Mouse (Mus musculus) MEL (cell line): ENCODE measurements around the gene Wipf3. TPM values are rescaled to one million over a fixed set of nuclear protein-coding genes. Genes with fewer than 3 reads are reported as not detected.

Experiments
- DNase-seq: peaks from one replicate; pipeline ENCODE4 v3.0.0; 2011; ENCODE audit warnings: low read depth, low spot score
- H3K27ac ChIP-seq: 2 replicates; pipeline ENCODE4 v1.5.1; 2012; ENCODE audit warnings: low read depth, mild to moderate bottlenecking, control low read depth, low read length, moderate library complexity; ENCODE audit not compliant: control insufficient read depth
- H3K27me3 ChIP-seq, 2 experiments: fragments of 150-350 bp in 1 of 2; sonication (generic) in 1 of 2; 2 replicates each; pipeline ENCODE4 v1.6.1; 2012; ENCODE audit warnings: low read length in 2 of 2, mild to moderate bottlenecking in 2 of 2, improper control_type of control experiment in 1 of 2, moderate library complexity in 1 of 2; ENCODE audit not compliant: insufficient read depth in 2 of 2, control insufficient read depth in 1 of 2
- H3K36me3 ChIP-seq, 2 experiments: 2 replicates each; pipeline ENCODE4 v1.6.1; 2012 to 2014; ENCODE audit warnings: low read length in 2 of 2, improper control_type of control experiment in 1 of 2, inconsistent platforms in 1 of 2, mild to moderate bottlenecking in 1 of 2; ENCODE audit not compliant: insufficient read depth in 2 of 2, control insufficient read depth in 1 of 2
- H3K4me1 ChIP-seq, 2 experiments: fragments of 150-350 bp in 1 of 2; sonication (generic) in 1 of 2; 2 replicates each; pipeline ENCODE4 v1.6.1; 2012; ENCODE audit warnings: low read length in 2 of 2, improper control_type of control experiment in 1 of 2, mild to moderate bottlenecking in 1 of 2; ENCODE audit not compliant: insufficient read depth in 2 of 2, control insufficient read depth in 1 of 2
- H3K4me3 ChIP-seq, 2 experiments: fragments of 150-350 bp in 1 of 2; sonication (generic) in 1 of 2; 2 replicates each; pipeline ENCODE4 v1.5.1; 2012; ENCODE audit warnings: low read depth in 2 of 2, low read length in 2 of 2, mild to moderate bottlenecking in 2 of 2, moderate library complexity in 2 of 2, control low read depth in 1 of 2, improper control_type of control experiment in 1 of 2; ENCODE audit not compliant: control insufficient read depth in 1 of 2, insufficient read depth in 1 of 2
- H3K79me2 ChIP-seq: 2 replicates; pipeline ENCODE4 v1.6.1; 2012; ENCODE audit warnings: mild to moderate bottlenecking, low read length, moderate library complexity; ENCODE audit not compliant: control insufficient read depth, poor library complexity, insufficient read depth
- H3K9ac ChIP-seq: 2 replicates; pipeline ENCODE4 v1.6.1; 2012; ENCODE audit warnings: low read depth, mild to moderate bottlenecking, control low read depth, low read length, moderate library complexity; ENCODE audit not compliant: control insufficient read depth, poor library complexity, severe bottlenecking
- H3K9me3 ChIP-seq: fragments of 150-350 bp; sonication (generic); replicated peaks from 2 replicates; pipeline ENCODE4 v1.6.1; 2012; ENCODE audit warnings: mild to moderate bottlenecking, low read length, improper control_type of control experiment, moderate library complexity; ENCODE audit not compliant: insufficient read depth
- BHLHE40 ChIP-seq: IDR thresholded peaks from 2 replicates; pipeline ENCODE4 v1.6.1; 2012; ENCODE audit warnings: low read depth, mild to moderate bottlenecking, inconsistent platforms, low read length, improper control_type of control experiment, borderline replicate concordance
- CHD1 ChIP-seq: IDR thresholded peaks from 2 replicates; pipeline ENCODE4 v1.6.1; 2012; ENCODE audit warnings: low read depth, mild to moderate bottlenecking, inconsistent platforms, low read length, improper control_type of control experiment
- ELF1 ChIP-seq: IDR thresholded peaks from 2 replicates; pipeline ENCODE4 v1.6.1; 2014; ENCODE audit warnings: low read depth, mild to moderate bottlenecking, inconsistent platforms, low read length, improper control_type of control experiment, moderate library complexity
- EP300 ChIP-seq, 2 experiments: IDR thresholded peaks; 2 replicates each; pipeline ENCODE4 v1.6.1; 2011; ENCODE audit warnings: improper control_type of control experiment in 2 of 2, low read length in 2 of 2, low read depth in 1 of 2, mild to moderate bottlenecking in 1 of 2
- ETS1 ChIP-seq: IDR thresholded peaks from 2 replicates; pipeline ENCODE4 v1.6.1; 2012; ENCODE audit warnings: low read depth, mild to moderate bottlenecking, inconsistent platforms, low read length, improper control_type of control experiment, moderate library complexity
- GATA1 ChIP-seq: IDR thresholded peaks from 2 replicates; pipeline ENCODE4 v1.6.1; 2011; ENCODE audit warnings: low read depth, low read length, improper control_type of control experiment
- MAFK ChIP-seq: IDR thresholded peaks from 2 replicates; pipeline ENCODE4 v1.6.1; 2011; ENCODE audit warnings: low read depth, mild to moderate bottlenecking, low read length, improper control_type of control experiment, borderline replicate concordance
- MAX ChIP-seq: IDR thresholded peaks from 2 replicates; pipeline ENCODE4 v1.6.1; 2011; ENCODE audit warnings: low read length, improper control_type of control experiment
- MEF2A ChIP-seq: IDR thresholded peaks from 2 replicates; pipeline ENCODE4 v1.6.1; 2014; ENCODE audit warnings: low read depth, mild to moderate bottlenecking, inconsistent platforms, low read length, improper control_type of control experiment; ENCODE audit not compliant: poor library complexity, insufficient replicate concordance, severe bottlenecking; ENCODE audit errors: extremely low read depth
- MXI1 ChIP-seq: IDR thresholded peaks from 2 replicates; pipeline ENCODE4 v1.6.1; 2011; ENCODE audit warnings: mild to moderate bottlenecking, low read depth, low read length, improper control_type of control experiment
- MYB ChIP-seq: IDR thresholded peaks from 2 replicates; pipeline ENCODE4 v1.6.1; 2011; ENCODE audit warnings: mild to moderate bottlenecking, low read depth, low read length, improper control_type of control experiment
- NRF1 ChIP-seq: IDR thresholded peaks from 2 replicates; pipeline ENCODE4 v1.6.1; 2014; ENCODE audit warnings: low read depth, mild to moderate bottlenecking, inconsistent platforms, low read length, improper control_type of control experiment, moderate library complexity; ENCODE audit not compliant: poor library complexity, insufficient read depth, severe bottlenecking
- RCOR1 ChIP-seq: IDR thresholded peaks from 2 replicates; pipeline ENCODE4 v1.6.1; 2012; ENCODE audit warnings: low read depth, mild to moderate bottlenecking, inconsistent platforms, low read length, improper control_type of control experiment
- SIN3A ChIP-seq: IDR thresholded peaks from 2 replicates; pipeline ENCODE4 v1.6.1; 2012; ENCODE audit warnings: low read length, improper control_type of control experiment, inconsistent platforms
- USF1 ChIP-seq: IDR thresholded peaks from 2 replicates; pipeline ENCODE4 v1.6.1; 2014; ENCODE audit warnings: low read depth, mild to moderate bottlenecking, inconsistent platforms, low read length, improper control_type of control experiment, moderate library complexity
- USF2 ChIP-seq, 2 experiments: IDR thresholded peaks; 2 replicates each; pipeline ENCODE4 v1.6.1; 2011 to 2012; ENCODE audit warnings: improper control_type of control experiment in 2 of 2, low read length in 2 of 2, borderline replicate concordance in 1 of 2, inconsistent platforms in 1 of 2, low read depth in 1 of 2, mild to moderate bottlenecking in 1 of 2; ENCODE audit not compliant: insufficient read depth in 1 of 2
- ZC3H11A ChIP-seq: IDR thresholded peaks from 2 replicates; pipeline ENCODE4 v1.6.1; 2012; ENCODE audit warnings: low read depth, mild to moderate bottlenecking, inconsistent platforms, low read length, improper control_type of control experiment
- ZKSCAN1 ChIP-seq: IDR thresholded peaks from 2 replicates; pipeline ENCODE4 v1.6.1; 2012; ENCODE audit warnings: low read depth, mild to moderate bottlenecking, inconsistent platforms, low read length, improper control_type of control experiment, moderate library complexity
- polyA plus RNA-seq, 2 experiments: library from polyadenylated mRNA; stranded (reverse) in 1 of 2; unstranded in 1 of 2; fragments of >175 nt in 1 of 2; fragments of >200 nt in 1 of 2; gene quantifications; 2 replicates each; pipeline versions ENCODE4 v1.2.1 to v1.2.4; 2012; ENCODE audit warnings: low replicate concordance in 2 of 2, low read depth in 1 of 2; ENCODE audit not compliant: insufficient read length in 2 of 2, insufficient read depth in 1 of 2, missing spikeins in 1 of 2
- total RNA-seq: library from RNA; depleted of rRNA; stranded (reverse); fragments of 300-350 nt; gene quantifications from 2 replicates; pipeline ENCODE4 v1.2.3, GENCODE M21; 2012

The Wipf3 gene
- total and polyA plus RNA-seq, 3 experiments = not detected

DNA sequence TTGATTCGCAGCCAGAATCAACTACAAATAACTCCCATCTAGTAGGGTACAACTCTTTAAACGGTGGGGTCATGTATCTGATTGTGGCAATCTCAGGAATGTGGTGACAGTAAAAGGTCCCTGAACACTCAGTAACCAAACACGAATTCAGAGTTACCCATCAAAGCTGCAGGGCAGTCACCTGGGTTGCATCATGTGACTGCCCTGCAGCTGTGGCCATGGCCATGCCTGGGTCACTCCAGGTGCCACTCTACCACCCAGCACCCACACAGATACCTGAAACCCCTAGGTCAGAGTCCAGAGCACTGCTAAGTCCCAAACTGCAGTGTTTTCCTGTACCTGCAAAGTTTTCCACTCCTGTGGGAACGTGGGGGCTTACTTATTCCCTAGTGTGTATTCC lies 9.1 kb downstream of the Wipf3 start:
- Histone ChIP-seq H3K79me2 (no peaks in the 10 kb centered on the region), H3K9ac (no peak overlapping the region), H3K4me3 (no peak overlapping the region), H3K27ac (no peak overlapping the region), H3K27me3 (no peaks in the 10 kb centered on the region), H3K9me3 (no peaks in the 10 kb centered on the region), H3K4me1 (no peaks in the 10 kb centered on the region), H3K36me3 (no peaks in the 10 kb centered on the region)
- DNase-seq = no peak
- TF ChIP-seq MYB = no peak
- no peak for TF ChIP-seq ELF1
- TF ChIP-seq EP300 (IDR thresholded peaks at IDR 0.05; ENCODE audit: low read depth in 1 of 2, low read length in 2 of 2) = no peak
- no peak for TF ChIP-seq RCOR1
- no peak for TF ChIP-seq BHLHE40
- TF ChIP-seq ETS1 = no peak
- TF ChIP-seq MXI1 = no peak
- no peak for TF ChIP-seq USF2 (IDR thresholded peaks at IDR 0.05; ENCODE audit: borderline replicate concordance in 1 of 2, insufficient read depth in 1 of 2, low read depth in 1 of 2, low read length in 2 of 2)
- no peak for TF ChIP-seq CHD1

DNA sequence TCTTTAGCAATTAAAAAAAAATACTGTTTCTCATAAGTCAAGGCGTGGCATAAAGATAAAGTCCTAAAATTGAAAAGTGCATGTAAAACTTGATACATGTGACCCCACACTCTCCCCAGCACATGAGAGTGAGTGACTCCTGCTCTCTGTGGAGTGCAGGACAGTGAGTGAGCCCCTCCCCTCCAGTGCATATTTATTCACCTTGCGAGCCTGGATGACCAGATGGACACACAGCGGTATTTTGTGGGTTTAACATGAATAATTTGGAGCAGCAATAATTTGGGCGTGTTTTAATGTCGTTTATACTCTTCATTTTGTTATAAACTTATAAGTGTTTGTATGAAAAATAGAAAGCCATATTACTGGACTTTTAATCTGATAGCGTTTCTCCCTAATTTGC lies 11.3 kb downstream of the Wipf3 start:
- no peak overlapping the region for H3K9ac ChIP-seq
- H3K27me3 ChIP-seq = no peaks in the 10 kb centered on the region
- no peak for DNase-seq
- no peaks in the 10 kb centered on the region for H3K9me3 ChIP-seq
- H3K79me2 ChIP-seq = no peaks in the 10 kb centered on the region
- H3K27ac ChIP-seq = no peak overlapping the region
- TF ChIP-seq MEF2A (no peak), ZC3H11A (no peak), GATA1 (no peak), ZKSCAN1 (no peak), EP300 (IDR thresholded peaks at IDR 0.05; ENCODE audit: low read depth in 1 of 2, low read length in 2 of 2) (no peak)
- no peaks in the 10 kb centered on the region for H3K36me3 ChIP-seq
- no peaks in the 10 kb centered on the region for H3K4me1 ChIP-seq
- H3K4me3 ChIP-seq = no peak overlapping the region

- H3K4me3 ChIP-seq = no peak overlapping the region
- H3K27ac ChIP-seq = no peak overlapping the region
- H3K36me3 ChIP-seq = no peaks in the 10 kb centered on the region
- no peaks in the 10 kb centered on the region for H3K4me1 ChIP-seq
- H3K9me3 ChIP-seq = no peaks in the 10 kb centered on the region
- TF ChIP-seq CHD1 = no peak
- no peak for TF ChIP-seq MAX
- no peak for TF ChIP-seq ELF1
- no peak for TF ChIP-seq GATA1
- TF ChIP-seq ZC3H11A = no peak
- TF ChIP-seq USF1 = no peak
- TF ChIP-seq SIN3A = no peak
- no peak for TF ChIP-seq MAFK
- TF ChIP-seq USF2 (IDR thresholded peaks at IDR 0.05; ENCODE audit: borderline replicate concordance in 1 of 2, insufficient read depth in 1 of 2, low read depth in 1 of 2, low read length in 2 of 2) = no peak
- no peak for TF ChIP-seq NRF1
- TF ChIP-seq RCOR1 = no peak
- DNase-seq = no peak
- no peak overlapping the region for H3K9ac ChIP-seq
- H3K27me3 ChIP-seq = no peaks in the 10 kb centered on the region
- no peaks in the 10 kb centered on the region for H3K79me2 ChIP-seq
Observed at GRCm38 (mm10) chr6:54443657-54444056, 14.3 kb downstream of the Wipf3 start.
